In genomic region chr17:78388101-78388847, GRCm38 (mm10) we compare ENCODE assay signal across 13 mouse cellular contexts. TPM values are rescaled to one million over a fixed set of nuclear protein-coding genes. Genes with fewer than 3 reads are reported as not detected.
A peak's percentile ranks its signal among the peaks of the same experiment; 100 is the strongest.
DNase-seq lines count a peak whose midpoint lies in the region; ATAC-seq lines count a peak whose summit lies in the region.
"Had no signal": no experiment of that assay in that cellular context is flagged by ENCODE, and none has a peak within 500 bp of the region (broad histone marks: within the 10 kb centered on the region; RNA-seq: fewer than 3 reads in every experiment).

No protein-coding gene starts in this region.

- peak; percentile 79 for ATAC-seq in kidney, embryonic 16.5 days (ENCODE audit: low FRiP score, low TSS enrichment)
- peak; percentile 82 for ATAC-seq in intestine, embryonic 15.5 days
- ATAC-seq in liver, embryonic 12.5 days: peak; percentile 72
- ATAC-seq in stomach, embryonic 16.5 days (ENCODE audit: insufficient read depth, low FRiP score): peak; percentile 68

- no peak for DNase-seq in kidney, postnatal 4 days
- DNase-seq in spleen, postnatal 10 days (ENCODE audit: low spot score in 2 of 2): no peak
- DNase-seq in gastrocnemius, postnatal 14 days: no peak
- DNase-seq: cerebellum, adult 8-10 months; gastrocnemius, postnatal 36 days; layer of hippocampus, postnatal 36 days had no signal

- H3K27ac ChIP-seq in kidney, embryonic 16.5 days (ENCODE audit: low read length): no peak overlapping the region
- H3K27ac ChIP-seq in intestine, embryonic 15.5 days: no peak overlapping the region
- H3K27ac ChIP-seq in liver, embryonic 12.5 days: 0 out of 2 replicates have a peak overlapping the region, but pooled peaks have one; percentile 28
- no peak overlapping the region for H3K27ac ChIP-seq in stomach, embryonic 16.5 days (ENCODE audit: low read length)
- H3K27ac ChIP-seq: hindbrain, embryonic 13.5 days; neural tube, embryonic 12.5 days had no signal

- intact Hi-C loops in gastrocnemius, postnatal 14 days (cut with DNase I; ENCODE audit: low total_unique reads): no loop called here

- H3K4me1 ChIP-seq in kidney, embryonic 16.5 days (ENCODE audit: insufficient read depth, low read length): peaks cover 12% of the 10 kb centered on the region; the same call in 1 of the 2 replicates
- no peaks in the 10 kb centered on the region for H3K4me1 ChIP-seq in intestine, embryonic 15.5 days (replicated peaks)
- H3K4me1 ChIP-seq in liver, embryonic 12.5 days: peaks cover 5% of the 10 kb centered on the region; the same call in 1 of the 2 replicates
- no peaks in the 10 kb centered on the region for H3K4me1 ChIP-seq in stomach, embryonic 16.5 days (ENCODE audit: control insufficient read depth, insufficient read depth, low read length)
- H3K4me1 ChIP-seq: hindbrain, embryonic 13.5 days; neural tube, embryonic 12.5 days had no signal

- no peak overlapping the region for H3K4me2 ChIP-seq in kidney, embryonic 16.5 days (replicated peaks; ENCODE audit: low read depth, low read length)
- H3K4me2 ChIP-seq in intestine, embryonic 15.5 days (replicated peaks): no peak overlapping the region
- H3K4me2 ChIP-seq in liver, embryonic 12.5 days: no peak overlapping the region
- H3K4me2 ChIP-seq in stomach, embryonic 16.5 days (ENCODE audit: low read depth, low read length): no peak overlapping the region
- H3K4me2 ChIP-seq: hindbrain, embryonic 13.5 days; neural tube, embryonic 12.5 days had no signal

- no peak overlapping the region for H3K9ac ChIP-seq in kidney, embryonic 16.5 days (replicated peaks; ENCODE audit: low read length)
- no peak overlapping the region for H3K9ac ChIP-seq in intestine, embryonic 15.5 days
- H3K9ac ChIP-seq in liver, embryonic 12.5 days: no peak overlapping the region
- H3K9ac ChIP-seq in stomach, embryonic 16.5 days (ENCODE audit: low read length): no peak overlapping the region
- H3K9ac ChIP-seq: hindbrain, embryonic 13.5 days; neural tube, embryonic 12.5 days had no signal

- H3K4me3 ChIP-seq in kidney, embryonic 16.5 days (ENCODE audit: low read length): no peak overlapping the region
- H3K4me3 ChIP-seq in intestine, embryonic 15.5 days (replicated peaks): no peak overlapping the region
- H3K4me3 ChIP-seq in liver, embryonic 12.5 days: no peak overlapping the region
- no peak overlapping the region for H3K4me3 ChIP-seq in stomach, embryonic 16.5 days (replicated peaks; ENCODE audit: low read length)
- H3K4me3 ChIP-seq: hindbrain, embryonic 13.5 days; neural tube, embryonic 12.5 days had no signal

- no peaks in the 10 kb centered on the region for H3K27me3 ChIP-seq in kidney, embryonic 16.5 days (ENCODE audit: insufficient read depth, low read length)
- H3K27me3 ChIP-seq in intestine, embryonic 15.5 days (replicated peaks): no peaks in the 10 kb centered on the region
- H3K27me3 ChIP-seq in liver, embryonic 12.5 days (replicated peaks): no peaks in the 10 kb centered on the region
- no peaks in the 10 kb centered on the region for H3K27me3 ChIP-seq in stomach, embryonic 16.5 days (ENCODE audit: control insufficient read depth, insufficient read depth, low read length)
- H3K27me3 ChIP-seq: hindbrain, embryonic 13.5 days; neural tube, embryonic 12.5 days had no signal

- 73% methylated on average over 9 of the region's 9 CpGs for WGBS in kidney, embryonic 16.5 days
- 69% methylated on average over 9 of the region's 9 CpGs for WGBS in intestine, embryonic 15.5 days
- 80% methylated on average over 9 of the region's 9 CpGs for WGBS in liver, embryonic 12.5 days (ENCODE audit: insufficient replicate concordance)
- 63% methylated on average over 9 of the region's 9 CpGs for WGBS in stomach, embryonic 16.5 days

- H3K36me3 ChIP-seq in kidney, embryonic 16.5 days (ENCODE audit: insufficient read depth, low read length): no peaks in the 10 kb centered on the region; the same call in 1 of the 2 replicates
- H3K36me3 ChIP-seq in intestine, embryonic 15.5 days: no peaks in the 10 kb centered on the region
- peaks cover 37% of the 10 kb centered on the region for H3K36me3 ChIP-seq in liver, embryonic 12.5 days
- H3K36me3 ChIP-seq in stomach, embryonic 16.5 days (ENCODE audit: control insufficient read depth, insufficient read depth, low read length): no peaks in the 10 kb centered on the region
- H3K36me3 ChIP-seq: neural tube, embryonic 12.5 days had no signal

- no peaks in the 10 kb centered on the region for H3K9me3 ChIP-seq in kidney, embryonic 16.5 days (ENCODE audit: low read length)
- H3K9me3 ChIP-seq in intestine, embryonic 15.5 days: no peaks in the 10 kb centered on the region
- H3K9me3 ChIP-seq in liver, embryonic 12.5 days (replicated peaks): no peaks in the 10 kb centered on the region
- no peaks in the 10 kb centered on the region for H3K9me3 ChIP-seq in stomach, embryonic 16.5 days (replicated peaks; ENCODE audit: control insufficient read depth, low read length)
- H3K9me3 ChIP-seq: G1E; hindbrain, embryonic 13.5 days; neural tube, embryonic 12.5 days had no signal

RNA-seq across cellular contexts. Expression of gene Fez2, which starts 29.7 kb away (rescaled TPM):
- polyA plus RNA-seq in kidney, embryonic 16.5 days (2015; fragmentation: Nextera tagmentation; extraction: Ambion mirVana): 42.8 TPM in 2 replicates
- 37.1 and 42.7 TPM in 2 replicates for polyA plus RNA-seq in intestine, embryonic 15.5 days (2015; fragmentation: Nextera tagmentation; extraction: Ambion mirVana)
- polyA plus RNA-seq in liver, embryonic 12.5 days (2016; fragmentation: Nextera tagmentation; extraction: Ambion mirVana): 24.0 and 24.9 TPM in 2 replicates
- polyA plus RNA-seq in stomach, embryonic 16.5 days (2015; fragmentation: Nextera tagmentation; extraction: Ambion mirVana): 30.6 and 34.6 TPM in 2 replicates
- total RNA-seq in gastrocnemius, postnatal 14 days (2021): 10 to 100 TPM; 47.3 to 48.8 TPM
